Mouse (Mus musculus) skeletal muscle tissue, postnatal 0 days (tissue): ENCODE data around the gene Tceal1. TPM values are rescaled to one million over a fixed set of nuclear protein-coding genes. Genes with fewer than 3 reads are reported as not detected.

Experiments
- polyA plus RNA-seq: library from polyadenylated mRNA; unstranded; fragments of >200 nt; fragmentation: Nextera tagmentation; extraction: Ambion mirVana; gene quantifications from 2 replicates; pipeline ENCODE4 v1.2.1, GENCODE M21; 2015

The Tceal1 gene
- polyA plus RNA-seq = 26.9 and 28.2 TPM in 2 replicates

DNA sequence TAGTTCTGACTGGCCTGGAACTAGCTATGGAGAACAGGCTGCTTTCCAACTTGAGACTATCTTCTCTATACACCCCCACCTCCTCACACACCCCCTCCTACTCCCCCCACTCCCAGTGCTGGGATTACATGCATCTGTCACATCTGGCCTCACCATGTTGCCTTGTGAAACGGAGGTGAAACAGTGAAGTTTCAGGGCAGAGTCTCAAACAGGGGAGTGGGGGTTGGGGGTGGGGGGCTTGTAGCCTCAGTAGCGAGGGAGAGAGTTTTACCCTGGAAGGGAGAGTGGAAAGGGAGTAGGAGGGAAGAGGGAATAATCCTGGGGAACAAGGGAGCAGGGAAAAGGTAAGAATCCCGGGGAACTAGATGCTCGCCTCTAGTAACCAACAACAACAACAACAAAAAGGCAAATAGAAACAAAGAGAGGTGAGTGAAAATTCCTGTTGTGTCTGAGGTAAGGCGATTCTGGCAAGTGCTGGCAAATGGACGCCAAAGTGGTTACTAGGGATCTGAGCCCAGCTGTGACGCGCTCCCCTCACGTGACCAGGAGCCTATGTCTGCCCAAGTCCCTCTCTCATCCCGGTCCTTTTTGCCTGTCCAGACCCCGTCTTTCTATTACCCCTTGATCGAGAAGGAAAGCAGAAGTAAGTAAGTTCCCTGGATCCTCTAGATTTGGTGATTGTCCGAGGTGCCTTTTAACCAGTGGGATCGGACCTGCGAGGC, at the start of gene Tceal1:
Gene Tceal1 (plus strand): TSS at position 537 of the 722 bp plus-strand sequence.

DNA sequence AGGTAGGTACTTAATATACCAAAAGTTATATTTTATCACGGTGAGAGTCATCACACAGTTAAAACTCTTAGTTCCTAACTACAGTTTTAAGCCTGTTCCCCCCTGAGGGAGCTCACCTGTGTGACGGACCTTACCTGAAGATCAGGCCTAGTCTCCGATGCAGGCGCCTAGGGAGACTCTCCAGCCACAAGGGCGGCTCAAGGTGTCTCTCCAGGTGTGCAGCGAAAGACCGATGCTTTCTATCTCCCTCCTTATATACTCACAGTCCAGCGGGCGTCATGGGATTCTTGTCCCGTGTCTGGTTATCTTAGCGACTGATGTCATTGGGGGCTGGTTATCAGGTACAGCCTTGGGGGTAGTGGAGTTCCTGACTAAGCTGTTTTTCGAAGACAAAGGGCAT, 35.7 kb downstream of the Tceal1 start, which contains the start of gene Morf4l2:
Gene Morf4l2 (minus strand): TSS at position 232 of the 400 bp plus-strand sequence.

Other genes with a start within 250 kb of the Tceal1 start
- gene Kir3dl1, start 190.0 kb upstream of the Tceal1 start, polyA plus RNA-seq = not detected in 2 replicates
- not detected in 2 replicates for gene Kir3dl2, start 163.9 kb upstream of the Tceal1 start, polyA plus RNA-seq
- 55.0 and 81.0 TPM in 2 replicates for gene Tceal3, start 117.1 kb upstream of the Tceal1 start, polyA plus RNA-seq
- gene Morf4l2, start 35.7 kb downstream of the Tceal1 start, polyA plus RNA-seq = 285 and 354 TPM in 2 replicates
- not detected in 2 replicates for gene Glra4, start 72.2 kb downstream of the Tceal1 start, polyA plus RNA-seq
- gene Plp1, start 114.7 kb downstream of the Tceal1 start, polyA plus RNA-seq = 11.9 and 12.6 TPM in 2 replicates
- gene Rab9b, start 160.8 kb downstream of the Tceal1 start, polyA plus RNA-seq = 0.45 and 0.74 TPM in 2 replicates
- gene H2bfm, start 219.3 kb downstream of the Tceal1 start, polyA plus RNA-seq = not detected in 2 replicates